Mouse (Mus musculus): ENCODE data around the gene Prepl.
A peak's percentile ranks its signal among the peaks of the same experiment; 100 is the strongest.

The Prepl gene

DNA sequence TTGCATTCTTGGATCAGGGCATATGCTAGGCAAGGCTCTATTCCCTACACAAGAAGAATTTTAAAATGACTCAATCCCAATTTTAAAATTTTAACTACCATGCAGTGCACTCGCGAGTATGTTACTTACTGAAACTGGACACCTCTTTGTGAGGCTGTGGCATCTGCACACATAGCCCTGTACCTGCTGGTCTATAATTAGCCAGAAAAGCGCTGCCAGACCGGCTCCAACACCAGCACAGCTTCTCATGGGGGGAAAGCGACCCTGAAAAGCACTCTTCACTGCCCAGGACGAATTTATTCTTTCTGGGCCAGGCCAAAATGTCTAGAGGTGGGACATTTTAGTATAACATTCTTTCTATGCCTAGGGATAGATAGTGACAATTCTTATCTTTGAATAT is 19.4 kb downstream of the Prepl start:
- peak; percentile 89 for DNase-seq

DNA sequence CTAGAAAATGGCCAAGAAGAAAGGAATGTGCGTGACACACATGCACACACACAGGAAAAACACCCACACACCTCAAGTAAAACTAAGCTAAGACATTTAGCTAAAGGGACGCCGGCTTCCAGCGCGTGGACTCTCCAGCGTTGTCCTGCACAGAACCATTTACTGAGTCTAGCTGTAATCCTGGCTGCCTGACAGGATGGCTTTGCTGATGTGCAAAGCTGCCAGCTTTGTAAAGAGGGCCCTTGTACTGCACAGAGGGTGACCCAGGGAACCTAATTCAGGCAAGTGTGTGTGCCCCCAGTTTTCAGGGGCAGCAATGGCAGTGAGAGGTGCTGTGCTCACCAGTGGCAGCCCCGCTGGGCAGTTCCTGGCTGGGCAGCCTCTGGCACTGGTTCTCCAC is 22.7 kb downstream of the Prepl start:
- peak; percentile 92 for DNase-seq

DNA sequence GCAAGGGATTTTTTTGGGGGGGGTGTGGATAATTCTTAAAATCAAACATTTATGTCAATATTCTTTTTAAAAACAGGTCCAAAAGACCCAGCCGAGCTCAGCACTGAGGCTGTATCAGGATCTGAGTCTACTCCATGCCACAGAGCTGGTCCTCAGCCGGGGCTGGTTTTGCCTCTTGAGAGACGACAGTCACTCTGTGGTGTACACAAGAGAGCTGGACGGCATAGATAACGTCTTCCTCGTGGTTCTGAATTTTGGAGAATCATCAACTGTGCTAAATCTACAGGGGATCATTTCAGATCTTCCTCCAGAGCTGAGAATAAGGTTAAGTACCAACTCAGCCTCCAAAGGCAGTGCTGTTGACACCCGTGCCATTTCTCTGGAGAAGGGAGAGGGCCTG is 26.5 kb downstream of the Prepl start:
- peak; percentile 83 for DNase-seq

DNA sequence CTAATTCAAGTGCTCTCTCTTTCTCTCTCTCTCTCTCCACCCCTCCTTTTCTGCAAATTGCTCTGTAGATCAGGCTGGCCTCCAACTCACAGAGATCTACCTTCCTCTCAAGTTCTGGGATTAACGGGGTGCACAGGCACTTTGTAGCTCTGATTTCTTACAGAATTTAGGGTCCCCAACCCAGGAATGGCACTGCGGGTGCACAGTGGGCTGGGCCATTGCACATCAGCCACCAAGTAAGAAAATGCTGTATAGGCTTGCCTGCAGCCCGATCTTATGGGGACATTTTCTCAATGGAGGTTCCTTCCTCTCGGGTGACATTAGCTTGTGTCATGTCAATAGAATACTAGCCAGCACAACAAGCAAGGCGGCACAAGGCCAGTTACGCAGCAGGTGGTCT is 30.9 kb downstream of the Prepl start:
- DNase-seq = peak; percentile 70

DNA sequence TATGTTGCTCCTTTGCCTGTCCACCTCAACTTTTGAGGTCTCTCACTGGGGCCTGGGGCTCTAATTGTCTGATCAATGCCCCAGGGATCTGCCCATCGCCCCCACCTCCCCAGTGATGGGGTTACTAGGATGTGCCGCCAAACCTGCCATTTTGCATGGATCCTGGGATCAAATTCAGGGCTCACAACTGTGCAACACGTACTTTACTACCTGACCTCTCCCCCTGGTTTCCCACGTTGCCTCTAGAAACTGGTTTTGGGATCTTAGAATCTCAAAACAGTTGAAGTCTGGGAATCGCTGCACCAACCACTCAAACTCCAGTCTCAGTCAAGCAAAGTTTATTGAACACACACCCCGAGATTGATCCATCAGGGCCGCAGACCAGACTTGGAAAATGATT is 31.8 kb downstream of the Prepl start:
- DNase-seq = peak; percentile 78

DNA sequence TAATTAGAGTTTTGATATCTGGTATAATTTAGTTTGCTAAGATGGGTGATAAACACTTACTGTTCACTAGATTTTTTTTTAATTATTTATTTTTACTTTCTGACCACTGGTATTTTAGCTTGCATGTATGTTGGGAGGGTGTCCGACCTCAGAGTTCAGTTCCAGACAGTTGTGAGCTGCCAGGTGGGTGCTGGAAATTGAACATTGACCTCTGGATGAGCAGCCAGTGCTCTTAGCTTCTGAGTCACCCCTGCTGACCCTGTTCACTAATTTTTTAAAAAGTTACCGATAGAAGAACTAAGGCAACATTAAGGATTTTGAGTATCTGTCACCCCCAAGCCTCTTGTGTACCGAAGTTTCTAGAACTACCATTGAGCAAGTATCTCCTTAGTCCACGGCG is 41.7 kb downstream of the Prepl start:
- DNase-seq = no peak

DNA sequence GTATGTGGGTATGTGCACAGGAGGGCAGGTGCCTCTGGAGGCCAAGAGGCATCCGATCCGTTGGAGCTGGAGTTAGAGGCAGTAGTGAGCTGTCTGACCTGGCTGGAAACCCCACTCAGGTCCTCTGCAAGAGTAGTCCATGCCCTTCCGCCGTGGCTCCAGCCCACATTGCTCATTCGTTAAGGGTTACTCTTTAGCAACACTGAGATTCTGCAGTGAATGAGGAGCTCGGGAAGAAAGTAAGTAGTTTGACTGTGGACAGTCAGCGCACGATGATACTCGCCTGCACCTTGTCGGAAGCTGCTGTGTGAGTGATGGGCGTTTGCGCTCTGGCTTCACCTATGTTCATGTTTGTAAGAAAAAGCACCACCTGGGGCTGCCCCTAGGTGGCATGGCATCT is 44.9 kb downstream of the Prepl start:
- no peak for DNase-seq

DNA sequence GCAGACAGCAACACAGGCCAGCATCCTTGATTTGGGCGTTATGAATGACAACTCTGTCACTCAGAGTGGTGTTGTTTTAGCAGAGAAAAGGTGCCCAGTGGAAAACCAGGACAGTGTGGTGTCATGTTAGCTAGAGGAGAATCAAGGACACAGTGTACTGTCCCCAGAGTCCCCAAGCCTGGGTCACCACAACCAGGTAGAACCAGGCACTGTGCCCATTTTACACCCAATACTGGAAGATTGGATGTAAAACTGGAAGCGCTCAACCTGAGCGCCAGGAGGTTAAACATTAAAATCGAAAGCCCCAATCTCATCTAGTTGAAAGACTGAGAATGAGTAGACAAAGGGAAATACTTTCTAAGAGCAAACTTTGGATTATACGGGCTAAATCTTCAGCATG is 45.6 kb downstream of the Prepl start:
- DNase-seq = no peak

DNA sequence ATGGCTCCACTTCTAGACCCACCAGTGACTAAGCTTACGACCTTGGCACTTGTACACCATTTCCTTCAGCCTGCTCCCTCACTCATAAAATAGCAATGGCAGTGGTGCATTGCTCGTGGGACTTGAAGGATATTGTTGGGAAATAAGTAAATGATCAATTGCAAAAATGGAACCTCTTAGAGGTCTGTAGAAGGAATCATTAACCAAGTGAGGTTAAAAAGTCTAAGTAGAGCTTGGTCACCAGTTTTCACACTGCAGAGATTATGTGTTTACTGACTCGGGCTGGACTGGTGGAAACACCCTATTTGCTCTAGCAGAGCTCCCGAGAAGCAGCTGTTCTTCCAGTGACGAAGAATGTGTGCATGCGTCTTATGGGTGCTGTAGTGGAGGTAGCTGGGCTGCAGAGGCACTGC is 46.6 kb downstream of the Prepl start:
- DNase-seq = no peak

DNA sequence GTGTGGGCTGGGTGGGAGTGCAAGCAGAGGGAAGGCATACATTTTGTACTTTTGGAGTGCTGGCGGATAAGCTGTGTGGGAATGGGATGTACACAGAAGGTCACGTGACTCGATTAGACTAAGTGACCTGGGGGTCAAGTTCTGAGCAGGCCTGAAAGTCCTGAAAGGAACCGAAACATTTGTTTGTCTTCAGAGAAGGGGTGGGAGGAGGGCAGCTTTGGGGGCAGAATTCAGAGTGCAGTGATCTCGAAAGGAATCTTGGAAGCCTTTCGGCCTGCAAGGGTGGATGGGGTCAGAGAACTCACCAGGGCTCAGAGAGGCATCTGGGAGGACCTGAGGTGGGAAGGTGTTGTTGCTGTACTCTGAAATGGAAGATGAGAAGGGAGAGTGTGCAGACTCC is 47.6 kb downstream of the Prepl start:
- DNase-seq = no peak

DNA sequence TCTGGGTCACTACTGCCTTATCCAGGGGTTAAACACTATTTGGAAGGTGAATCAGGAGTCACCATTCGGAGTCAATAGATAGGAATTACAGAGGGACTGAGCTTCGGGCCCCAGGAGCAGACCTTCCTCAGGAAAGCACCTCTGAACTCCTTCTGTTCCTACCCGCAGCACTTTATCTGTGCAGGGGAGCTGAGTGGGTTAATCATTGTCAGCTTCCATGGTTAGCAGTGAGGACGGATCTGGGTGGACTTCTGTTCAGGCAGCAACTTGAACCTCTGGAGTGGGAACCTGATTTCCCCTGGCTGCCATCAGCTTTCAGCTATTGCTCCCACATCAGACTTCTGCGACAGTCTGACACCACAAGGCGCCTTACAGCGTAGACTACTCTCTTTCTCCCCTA is 49.1 kb downstream of the Prepl start:
- peak; percentile 69 for DNase-seq

DNA sequence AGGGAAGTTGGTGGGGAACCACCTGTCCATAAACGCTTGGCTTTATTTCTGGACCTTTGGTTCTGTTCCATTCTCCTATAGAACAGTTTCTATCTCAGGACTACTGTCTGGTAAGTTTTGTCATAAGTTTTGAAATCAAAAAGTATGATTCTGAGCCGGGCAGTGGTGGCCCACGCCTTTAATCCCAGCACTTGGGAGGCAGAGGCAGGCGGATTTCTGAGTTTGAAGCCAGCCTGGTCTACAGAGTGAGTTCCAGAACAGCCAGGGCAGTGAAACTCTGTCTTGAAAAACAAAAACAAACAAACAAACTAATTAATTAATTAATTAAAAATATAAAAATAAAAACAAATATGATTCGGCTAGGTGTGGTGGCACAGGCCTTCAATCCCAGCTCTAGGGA is 51.3 kb downstream of the Prepl start:
- DNase-seq = peak; percentile 56

DNA sequence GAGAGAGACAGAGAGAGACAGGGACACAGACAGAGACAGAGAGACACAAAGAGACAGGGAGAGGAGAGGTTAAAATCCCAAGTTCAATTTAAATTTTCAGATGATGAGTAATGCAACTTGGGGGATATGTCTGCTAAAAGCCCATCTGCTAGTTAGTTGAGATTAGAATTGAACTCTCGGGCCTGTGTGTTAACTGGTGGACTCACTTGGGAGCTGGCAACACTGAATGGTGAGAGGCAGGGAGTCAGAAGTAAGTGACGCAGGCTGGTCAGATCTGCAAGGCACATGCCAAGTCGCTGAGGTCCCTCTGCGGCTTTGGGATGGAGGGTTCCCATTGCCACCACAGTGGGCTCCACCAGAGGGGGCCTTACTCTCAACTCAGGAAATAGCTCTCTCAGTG is 51.7 kb downstream of the Prepl start:
- peak; percentile 80 for DNase-seq

DNA sequence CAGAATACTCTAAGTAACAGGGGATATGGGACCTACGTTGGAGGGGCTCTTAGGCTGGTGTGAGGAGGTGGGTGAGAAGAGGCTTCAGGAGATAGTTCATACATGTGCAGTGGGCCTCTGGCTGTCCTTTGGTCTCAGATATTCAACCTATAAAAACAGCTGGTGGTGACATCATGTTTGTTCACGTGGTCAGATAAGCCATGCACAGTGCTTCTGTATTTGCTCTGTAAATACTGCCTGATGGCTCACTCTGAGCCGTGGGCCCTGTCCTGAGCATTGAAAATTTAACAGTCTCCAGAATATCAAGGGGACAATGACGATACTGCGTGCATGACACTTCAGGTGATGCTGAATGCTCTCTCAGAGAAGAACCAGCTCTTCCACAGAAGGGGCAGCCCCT is 52.2 kb downstream of the Prepl start:
- peak; percentile 70 for DNase-seq

DNA sequence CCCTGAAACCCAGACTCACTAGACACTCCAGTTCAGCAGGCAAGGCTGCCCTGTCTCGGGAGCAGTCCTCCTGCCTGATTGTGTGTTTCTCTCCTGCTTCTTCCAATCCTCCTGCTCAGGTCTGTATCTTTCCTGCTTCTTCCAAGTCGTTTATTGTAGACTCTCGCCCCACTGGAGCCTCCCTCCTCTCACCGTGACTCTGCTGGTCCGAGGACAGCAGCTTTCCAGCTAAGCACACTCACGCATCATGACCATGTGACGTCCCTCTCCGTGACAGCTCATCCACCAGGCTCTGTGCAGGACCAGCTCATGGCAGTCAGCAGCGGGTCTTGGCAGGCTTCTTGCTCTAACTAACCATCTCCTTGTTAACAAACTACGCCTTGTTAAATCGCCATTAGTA is 56.0 kb downstream of the Prepl start:
- DNase-seq = peak; percentile 67

DNA sequence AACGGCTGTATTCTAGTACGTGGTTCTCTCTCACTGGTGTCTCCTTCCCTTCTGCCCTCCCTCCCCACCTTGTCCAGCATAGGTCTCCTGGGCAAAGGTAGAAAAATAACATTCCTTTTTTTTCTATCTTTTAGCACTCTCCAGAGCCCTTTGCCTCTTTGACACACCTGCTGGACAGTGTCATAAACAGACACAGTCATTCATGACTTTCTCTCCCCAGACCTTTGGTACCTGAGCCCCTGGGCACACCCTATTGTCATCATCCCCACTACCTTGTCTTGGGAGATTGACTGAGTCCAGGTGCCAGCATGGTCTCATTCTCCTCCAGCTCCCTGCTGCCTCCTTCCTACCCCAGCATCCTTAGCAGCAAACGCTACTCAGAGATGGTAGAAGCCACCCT is 57.0 kb downstream of the Prepl start:
- DNase-seq = peak; percentile 69

DNA sequence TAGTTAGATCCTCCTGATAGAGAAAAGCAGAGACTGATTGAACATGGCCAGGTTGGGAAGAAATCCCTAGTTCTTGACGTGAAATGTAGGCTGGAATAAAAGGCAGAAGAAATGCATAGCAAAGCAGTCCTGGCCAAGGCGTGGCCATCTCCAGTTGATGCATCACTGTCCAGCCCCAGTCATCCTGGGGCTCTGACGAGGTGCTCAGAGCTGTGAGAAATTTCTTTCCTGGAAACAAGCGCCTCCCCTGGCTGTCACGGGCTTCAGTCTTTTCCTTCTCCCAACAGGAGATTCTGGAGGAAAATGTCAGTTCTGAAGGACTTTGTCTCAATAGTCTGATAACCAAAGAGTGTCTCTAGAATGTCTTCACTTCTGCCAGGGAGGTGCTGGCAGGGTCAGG is 59.4 kb downstream of the Prepl start:
- DNase-seq = no peak

DNA sequence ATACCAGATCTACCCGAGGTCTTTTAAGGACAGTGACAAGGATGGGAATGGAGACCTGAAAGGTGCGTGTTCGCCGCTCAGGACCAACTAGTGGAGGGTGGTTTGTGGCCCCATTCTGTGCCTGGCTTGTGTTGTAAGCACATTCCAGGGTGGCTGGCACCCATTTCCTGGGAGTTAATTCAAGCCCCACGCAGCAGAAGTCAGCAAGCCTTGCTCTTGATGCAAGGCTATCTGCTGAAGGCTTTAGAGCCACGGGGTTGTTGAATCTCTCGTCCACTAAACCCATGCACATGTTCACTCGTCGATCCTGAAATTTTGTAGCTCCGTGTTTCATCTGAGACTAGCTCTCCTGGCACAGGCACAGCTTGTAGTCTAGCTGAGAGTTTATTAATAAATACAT is 61.2 kb downstream of the Prepl start:
- DNase-seq = peak; percentile 79

DNA sequence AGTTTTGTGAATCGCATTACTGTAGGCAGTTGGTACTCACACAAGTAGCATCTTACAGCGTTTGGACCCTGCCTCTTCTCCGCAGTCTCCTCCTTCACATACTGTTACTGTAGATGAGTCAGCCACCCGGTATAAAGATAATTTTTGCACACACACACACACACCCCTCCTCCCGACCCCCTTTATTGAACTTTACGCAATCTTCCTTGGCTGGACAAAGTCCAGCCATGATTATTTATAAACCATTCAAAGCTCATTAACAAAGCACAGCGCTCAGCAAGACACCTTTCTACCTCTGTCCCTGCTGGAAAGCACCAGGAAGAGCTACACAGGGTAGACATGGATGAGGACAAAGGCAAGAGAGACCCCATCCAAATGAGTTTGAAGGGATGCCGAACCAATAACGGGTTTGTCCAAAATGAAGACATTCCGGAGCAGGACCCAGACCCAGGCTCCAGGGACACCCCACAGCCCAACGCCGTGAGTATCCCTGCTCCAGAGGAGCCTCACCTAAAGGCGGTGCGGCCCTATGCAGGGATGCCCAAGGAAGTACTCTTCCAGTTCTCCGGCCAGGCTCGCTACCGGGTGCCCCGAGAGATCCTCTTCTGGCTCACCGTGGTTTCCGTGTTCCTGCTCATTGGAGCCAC is 61.8 kb downstream of the Prepl start, which contains the start of gene Slc3a1:
Gene Slc3a1 (plus strand): TSS at position 284 of the 647 bp plus-strand sequence.
- DNase-seq = peak; percentile 84

DNA sequence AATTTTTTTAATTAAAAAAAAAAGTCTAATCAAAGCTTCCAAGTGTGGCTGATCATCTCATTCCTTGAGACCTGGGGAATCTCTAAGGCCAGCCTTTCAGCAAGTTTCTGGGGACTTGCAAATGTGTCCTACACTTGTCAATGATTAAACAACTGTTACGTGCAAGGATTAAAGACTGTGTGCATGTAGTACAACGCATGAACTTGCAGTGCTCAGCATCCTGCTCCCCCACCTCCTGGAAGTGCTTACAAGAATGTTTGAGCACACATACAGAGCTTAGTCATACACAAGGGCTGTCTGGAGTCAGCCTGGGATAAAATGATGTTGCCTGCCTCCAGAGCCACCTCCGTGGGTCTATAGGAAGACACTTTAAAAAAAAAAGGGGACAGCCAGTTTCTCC is 62.8 kb downstream of the Prepl start:
- no peak for DNase-seq

DNA sequence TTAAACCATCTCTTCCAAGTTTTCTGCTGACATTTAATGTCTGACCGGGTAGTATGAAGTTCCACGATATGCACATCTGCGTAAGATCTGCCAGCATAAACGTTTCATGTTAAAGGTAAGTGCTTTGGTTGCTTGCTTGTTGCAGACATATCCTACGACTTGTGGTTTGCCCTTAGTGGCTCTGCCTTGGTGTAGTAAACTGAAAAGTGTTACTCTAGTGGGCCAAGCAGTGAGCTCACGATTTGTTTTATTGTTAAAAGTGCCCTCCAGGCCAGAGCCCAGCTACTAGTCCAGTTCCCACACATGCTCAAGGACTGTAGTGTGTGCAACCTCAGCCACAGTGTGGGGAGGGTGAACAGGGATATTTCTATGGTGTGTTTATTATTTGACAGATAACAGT is 63.6 kb downstream of the Prepl start:
- DNase-seq = peak; percentile 61

DNA sequence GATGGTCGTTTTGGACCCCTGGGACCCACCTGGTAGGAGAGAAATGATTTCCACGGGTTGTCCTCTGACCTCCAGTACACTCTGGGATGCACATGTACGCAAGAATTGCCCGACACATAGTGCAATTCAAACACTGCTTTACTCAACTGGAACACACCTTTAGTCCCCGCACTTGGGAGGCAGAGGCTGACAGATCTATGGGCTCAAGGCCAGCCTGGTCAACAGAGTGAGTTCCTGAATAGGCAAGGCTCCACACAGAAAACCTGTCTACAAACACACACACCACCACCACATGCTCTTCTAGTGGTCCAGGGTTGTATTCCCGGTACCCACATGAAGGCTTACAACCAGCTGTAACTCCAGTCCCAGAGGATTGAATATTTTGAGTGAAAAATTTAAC is 64.9 kb downstream of the Prepl start:
- DNase-seq = peak; percentile 60

DNA sequence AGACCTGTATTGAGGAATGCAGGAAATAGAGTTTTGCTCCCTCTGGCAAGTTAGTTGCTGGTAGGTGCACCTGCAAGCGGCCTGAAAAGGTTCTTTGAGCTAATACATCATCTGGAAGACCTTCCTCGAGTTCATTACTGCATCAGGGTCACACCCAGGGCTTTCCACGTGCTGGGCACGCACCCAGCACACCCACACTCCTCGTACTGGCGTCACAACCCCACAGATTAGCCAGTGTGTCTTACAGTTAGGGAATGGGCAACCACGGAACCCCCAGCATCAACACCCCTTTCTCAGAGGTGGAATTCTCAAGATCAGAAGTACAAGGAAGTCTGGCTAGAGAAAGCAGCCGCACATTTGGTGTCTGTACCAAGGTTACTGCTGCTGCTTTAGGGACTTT is 65.8 kb downstream of the Prepl start:
- peak; percentile 87 for DNase-seq

DNA sequence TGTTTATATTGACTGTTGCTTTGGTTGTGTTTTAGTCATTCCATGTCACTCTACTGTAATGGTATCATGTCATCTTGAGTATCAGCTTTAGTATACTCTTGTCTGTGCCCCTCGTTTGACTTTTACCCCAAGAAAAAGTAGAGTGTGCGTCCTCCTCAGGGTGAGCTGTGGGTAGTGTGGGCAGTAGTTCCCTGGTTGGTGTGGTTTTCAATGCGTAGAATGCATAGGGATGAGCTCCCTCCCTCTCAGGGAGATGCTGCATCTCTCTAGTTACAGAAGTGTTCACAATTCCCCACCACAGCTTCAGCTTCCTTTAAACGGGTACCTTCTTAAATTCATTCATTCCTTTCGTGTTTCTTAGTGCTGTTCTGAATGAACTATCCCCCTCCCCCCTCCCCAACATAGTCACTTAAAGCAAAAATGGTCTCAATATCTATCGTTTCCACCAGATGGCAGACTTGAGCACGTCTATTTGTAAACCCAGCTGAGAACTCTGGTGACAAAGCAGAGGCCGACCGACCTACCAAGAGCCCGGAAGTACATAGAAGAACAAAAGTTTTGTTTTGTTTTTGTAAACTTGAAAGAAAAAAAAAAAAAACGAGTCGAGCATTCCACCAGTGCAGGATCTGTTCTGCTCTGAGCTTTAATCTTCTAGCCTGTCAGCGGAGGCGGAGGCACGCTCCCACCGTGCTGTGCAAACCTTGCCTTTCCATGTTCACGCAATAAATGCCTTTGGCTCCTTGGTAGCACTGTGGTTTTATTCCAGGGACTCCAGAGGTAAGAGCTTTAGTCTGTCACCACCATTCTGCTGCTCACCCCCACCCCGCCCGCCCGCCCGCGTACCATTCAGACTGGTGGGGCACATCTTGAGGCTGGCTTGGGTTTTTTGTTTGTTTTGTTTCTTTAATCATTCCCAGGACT is 66.5 kb downstream of the Prepl start:
- peak; percentile 91 for DNase-seq

Measured in heart, adult 11 months (tissue).